Mouse (Mus musculus) stomach, embryonic 16.5 days (tissue): ENCODE results near the gene Ubxn6. TPM values are rescaled to one million over a fixed set of nuclear protein-coding genes. Genes with fewer than 3 reads are reported as not detected.
A peak's percentile ranks its signal among the peaks of the same experiment; 100 is the strongest.
"Not testable (repeated sequence)": the region's sequence is repeated elsewhere in the genome, so short reads cannot be mapped to it uniquely, and the experiment has no call there.

Experiments
- ATAC-seq: fragments of 200-750 bp; cut with Nextera tagmentation; 2 replicates; pipeline ENCODE4 v1.8.0; 2017; ENCODE audit warnings: moderate number of reproducible peaks, moderate TSS enrichment; ENCODE audit not compliant: insufficient read depth, low FRiP score
- H3K27ac ChIP-seq: fragments of 300-500 bp; sonication (generic); 2 replicates; pipeline ENCODE4 v1.5.1; 2014; ENCODE audit warnings: low read length
- H3K27me3 ChIP-seq: fragments of 300-500 bp; sonication (generic); 2 replicates; pipeline ENCODE4 v1.6.1; 2014; ENCODE audit warnings: low read length, control low read depth, mixed read lengths; ENCODE audit not compliant: control insufficient read depth, insufficient read depth
- H3K36me3 ChIP-seq: fragments of 300-500 bp; sonication (generic); 2 replicates; pipeline ENCODE4 v1.6.1; 2014; ENCODE audit warnings: low read length; ENCODE audit not compliant: control insufficient read depth, insufficient read depth
- H3K4me1 ChIP-seq: fragments of 300-500 bp; sonication (generic); 2 replicates; pipeline ENCODE4 v1.6.1; 2014; ENCODE audit warnings: low read length, control low read depth, mixed read lengths; ENCODE audit not compliant: control insufficient read depth, insufficient read depth
- H3K4me2 ChIP-seq: fragments of 300-500 bp; sonication (generic); 2 replicates; pipeline ENCODE4 v1.6.1; 2014; ENCODE audit warnings: low read depth, low read length, mixed read lengths
- H3K4me3 ChIP-seq: fragments of 300-500 bp; sonication (generic); replicated peaks from 2 replicates; pipeline ENCODE4 v1.5.1; 2014; ENCODE audit warnings: mild to moderate bottlenecking, low read length
- H3K9ac ChIP-seq: fragments of 300-500 bp; sonication (generic); 2 replicates; pipeline ENCODE4 v1.6.1; 2014; ENCODE audit warnings: low read length
- H3K9me3 ChIP-seq: fragments of 300-500 bp; sonication (generic); replicated peaks from 2 replicates; pipeline ENCODE4 v1.6.1; 2016; ENCODE audit warnings: low read length, control low read depth; ENCODE audit not compliant: control insufficient read depth
- WGBS: fragments of 180-500 bp; shearing (Covaris S2); extraction: QIAGEN DNeasy Blood & Tissue Kit; methylation state at CpG from one replicate; pipeline ENCODE4 v1.1.7; 2014; 5-methylcytosine and 5-hydroxymethylcytosine counted together
- polyA plus RNA-seq: library from polyadenylated mRNA; unstranded; fragments of >200 nt; fragmentation: Nextera tagmentation; extraction: Ambion mirVana; gene quantifications from 2 replicates; pipeline ENCODE4 v1.2.1, GENCODE M21; 2015

The Ubxn6 gene
- polyA plus RNA-seq, 1 experiment from 2014 or later = 39.4 TPM

DNA sequence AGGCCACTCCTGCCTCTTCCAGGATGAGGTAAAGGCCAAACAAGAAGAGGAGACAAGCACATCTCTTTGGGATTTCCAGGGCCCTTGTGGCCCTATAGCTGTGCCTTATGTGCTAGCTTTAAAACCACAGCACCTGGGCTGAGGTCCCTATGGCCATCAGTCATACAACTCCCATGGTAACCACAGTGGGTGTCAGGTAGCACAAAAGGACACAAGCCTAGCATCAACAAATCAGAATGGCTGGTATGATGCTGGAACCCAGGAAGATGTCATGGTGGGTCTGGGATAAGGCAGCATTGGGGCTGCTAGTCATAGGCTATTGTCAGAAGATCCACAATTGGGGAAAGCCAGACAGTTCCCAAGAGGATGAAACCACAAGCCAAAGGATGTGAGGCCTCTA is 3.7 kb downstream of the Ubxn6 start:
- Histone ChIP-seq H3K4me3 (no peak overlapping the region), H3K36me3 (peaks cover 24% of the 10 kb centered on the region), H3K9me3 (no peaks in the 10 kb centered on the region), H3K4me2 (no peak overlapping the region), H3K4me1 (peaks cover 14% of the 10 kb centered on the region; the same call in 1 of the 2 replicates), H3K9ac (no peak overlapping the region), H3K27me3 (no peaks in the 10 kb centered on the region), H3K27ac (no peak overlapping the region)
- no peak for ATAC-seq

DNA sequence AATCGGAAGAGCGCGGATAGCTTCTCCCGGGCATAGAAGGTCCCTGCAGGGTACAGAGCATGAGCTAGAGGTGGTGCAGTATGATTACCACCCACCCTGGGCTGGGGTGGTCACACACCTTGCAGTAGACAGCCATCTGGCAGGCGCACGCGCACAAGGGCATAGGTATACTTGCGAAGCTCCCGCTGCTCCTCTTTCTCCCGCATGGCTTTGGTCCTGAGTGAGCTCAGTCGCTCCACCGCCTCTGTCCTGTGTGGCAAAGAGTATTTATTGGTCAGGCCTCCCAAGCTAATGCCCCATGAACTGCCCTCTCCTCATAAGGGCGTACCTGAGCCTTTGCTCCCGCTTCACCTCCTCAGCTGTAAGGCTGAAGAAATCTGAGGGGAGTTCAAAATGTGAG is 5.8 kb downstream of the Ubxn6 start:
- Histone ChIP-seq H3K27ac (no peak overlapping the region), H3K4me1 (peaks cover 7% of the 10 kb centered on the region; the same call in 1 of the 2 replicates), H3K4me3 (no peak overlapping the region), H3K9ac (no peak overlapping the region), H3K36me3 (peaks cover 38% of the 10 kb centered on the region), H3K4me2 (no peak overlapping the region), H3K27me3 (no peaks in the 10 kb centered on the region), H3K9me3 (no peaks in the 10 kb centered on the region)
- 92% methylated on average over 14 of the region's 14 CpGs for WGBS
- no peak for ATAC-seq

DNA sequence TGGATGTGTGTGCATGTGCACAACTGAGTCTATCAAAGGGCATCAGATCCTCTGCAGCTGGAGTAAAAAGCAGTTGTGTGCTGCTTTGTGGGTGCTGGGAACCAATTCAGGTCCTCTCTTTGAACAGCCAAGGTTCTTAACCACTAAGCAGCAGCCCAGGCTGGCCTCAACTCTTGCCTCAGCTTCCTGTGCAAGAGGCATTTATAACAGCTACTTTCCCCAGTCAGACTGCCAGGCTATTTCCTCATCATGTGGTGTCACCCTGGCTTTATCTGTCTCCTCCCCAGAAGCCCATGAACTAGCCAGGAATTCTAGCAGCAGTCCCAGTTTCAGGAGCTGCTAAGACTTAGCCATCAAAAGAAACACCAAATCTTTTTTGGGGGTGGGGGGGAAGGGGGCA is 8.4 kb downstream of the Ubxn6 start:
- Histone ChIP-seq H3K4me1 (no peaks in the 10 kb centered on the region), H3K4me3 (no peak overlapping the region), H3K27me3 (no peaks in the 10 kb centered on the region), H3K9me3 (no peaks in the 10 kb centered on the region), H3K4me2 (no peak overlapping the region), H3K27ac (no peak overlapping the region), H3K36me3 (peaks cover 55% of the 10 kb centered on the region), H3K9ac (no peak overlapping the region)
- no peak for ATAC-seq

DNA sequence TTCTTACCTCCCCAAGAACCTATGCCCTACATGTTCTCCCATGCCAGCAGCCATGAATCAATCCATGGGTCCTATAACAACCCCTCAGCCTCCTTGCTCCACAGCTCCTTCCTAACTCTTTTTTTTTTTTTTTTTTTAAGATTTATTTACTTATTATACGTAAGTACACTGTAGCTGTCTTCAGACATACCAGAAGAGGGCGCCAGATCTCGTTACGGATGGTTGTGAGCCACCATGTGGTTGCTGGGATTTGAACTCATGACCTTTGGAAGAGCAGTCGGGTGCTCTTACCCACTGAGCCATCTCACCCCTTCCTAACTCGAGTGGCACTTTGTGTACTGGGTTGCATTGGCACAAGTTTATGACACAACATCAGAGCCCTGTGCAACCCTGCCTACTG is 9.1 kb downstream of the Ubxn6 start:
- 83% methylated on average over 6 of the region's 6 CpGs for WGBS
- H3K27ac ChIP-seq, ATAC-seq, H3K4me1 ChIP-seq, H3K9ac ChIP-seq, H3K27me3 ChIP-seq, H3K4me3 ChIP-seq, H3K9me3 ChIP-seq, H3K4me2 ChIP-seq: not testable (repeated sequence)
- H3K36me3 ChIP-seq = peaks cover 62% of the 10 kb centered on the region

DNA sequence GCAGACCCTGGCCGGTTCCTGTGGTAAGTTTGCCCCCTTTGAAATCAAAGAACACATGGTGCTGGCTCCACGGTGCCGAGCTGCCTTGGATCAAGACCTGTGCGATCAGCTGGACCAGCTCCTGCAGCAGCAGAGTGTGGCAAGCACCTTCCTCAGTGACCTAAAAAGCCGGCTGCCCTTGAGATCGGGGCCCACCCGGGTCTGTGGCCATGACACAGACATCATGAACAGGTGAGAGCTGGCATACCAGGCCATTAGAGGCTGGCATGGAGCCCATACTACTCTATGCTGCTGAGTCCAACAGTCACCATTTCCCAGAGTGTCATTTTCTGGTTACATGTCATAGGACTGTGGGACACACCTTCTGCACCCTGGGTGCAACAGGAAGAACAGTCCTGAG is 12.7 kb downstream of the Ubxn6 start:
- ATAC-seq = no peak
- Histone ChIP-seq H3K27ac (no peak overlapping the region), H3K27me3 (no peaks in the 10 kb centered on the region), H3K4me1 (no peaks in the 10 kb centered on the region), H3K4me2 (no peak overlapping the region), H3K36me3 (peaks cover 52% of the 10 kb centered on the region), H3K4me3 (no peak overlapping the region), H3K9ac (no peak overlapping the region), H3K9me3 (no peaks in the 10 kb centered on the region)
- 92% methylated on average over 7 of the region's 7 CpGs for WGBS

DNA sequence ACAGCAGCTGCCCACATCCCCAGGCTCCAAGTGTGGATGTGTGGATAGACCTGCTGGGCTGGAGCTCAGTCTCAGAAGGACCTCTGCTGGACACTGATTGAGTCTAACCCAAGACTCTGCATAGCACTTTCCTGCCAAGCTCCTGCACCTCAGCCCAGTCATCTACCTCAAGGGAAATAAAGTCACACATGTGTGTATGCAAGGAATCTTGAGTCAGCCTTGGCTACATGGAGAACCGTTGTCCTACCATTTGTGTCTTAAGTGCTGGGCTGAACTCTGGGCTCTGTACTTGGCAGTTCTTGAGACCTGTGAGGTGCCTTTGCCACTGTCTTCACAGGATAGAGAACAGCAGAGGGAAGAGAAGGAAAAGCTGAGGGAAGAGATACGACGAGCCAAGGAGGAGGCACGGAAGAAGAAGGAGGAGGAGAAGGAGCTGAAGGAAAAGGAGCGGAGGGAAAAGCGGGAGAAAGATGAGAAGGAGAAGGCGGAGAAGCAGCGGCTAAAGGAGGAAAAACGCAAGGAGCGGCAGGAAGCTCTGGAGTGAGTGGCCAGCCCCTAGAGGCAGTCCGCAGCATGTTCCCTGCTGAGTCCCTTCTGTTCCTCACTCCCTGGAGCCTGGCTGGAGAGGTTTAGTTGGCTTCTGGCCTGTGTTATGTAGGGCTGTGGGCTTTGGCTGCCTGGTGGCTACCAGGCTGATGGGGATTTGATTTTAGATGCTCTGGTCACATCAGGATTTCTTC is 17.3 kb downstream of the Ubxn6 start:
- no peaks in the 10 kb centered on the region for H3K4me1 ChIP-seq
- WGBS = 87% methylated on average over 11 of the region's 11 CpGs
- H3K27ac ChIP-seq = no peak overlapping the region
- H3K27me3 ChIP-seq = no peaks in the 10 kb centered on the region
- no peak for ATAC-seq
- no peak overlapping the region for H3K4me2 ChIP-seq
- no peak overlapping the region for H3K4me3 ChIP-seq
- H3K36me3 ChIP-seq = peaks cover 24% of the 10 kb centered on the region
- H3K9ac ChIP-seq = no peak overlapping the region
- no peaks in the 10 kb centered on the region for H3K9me3 ChIP-seq

DNA sequence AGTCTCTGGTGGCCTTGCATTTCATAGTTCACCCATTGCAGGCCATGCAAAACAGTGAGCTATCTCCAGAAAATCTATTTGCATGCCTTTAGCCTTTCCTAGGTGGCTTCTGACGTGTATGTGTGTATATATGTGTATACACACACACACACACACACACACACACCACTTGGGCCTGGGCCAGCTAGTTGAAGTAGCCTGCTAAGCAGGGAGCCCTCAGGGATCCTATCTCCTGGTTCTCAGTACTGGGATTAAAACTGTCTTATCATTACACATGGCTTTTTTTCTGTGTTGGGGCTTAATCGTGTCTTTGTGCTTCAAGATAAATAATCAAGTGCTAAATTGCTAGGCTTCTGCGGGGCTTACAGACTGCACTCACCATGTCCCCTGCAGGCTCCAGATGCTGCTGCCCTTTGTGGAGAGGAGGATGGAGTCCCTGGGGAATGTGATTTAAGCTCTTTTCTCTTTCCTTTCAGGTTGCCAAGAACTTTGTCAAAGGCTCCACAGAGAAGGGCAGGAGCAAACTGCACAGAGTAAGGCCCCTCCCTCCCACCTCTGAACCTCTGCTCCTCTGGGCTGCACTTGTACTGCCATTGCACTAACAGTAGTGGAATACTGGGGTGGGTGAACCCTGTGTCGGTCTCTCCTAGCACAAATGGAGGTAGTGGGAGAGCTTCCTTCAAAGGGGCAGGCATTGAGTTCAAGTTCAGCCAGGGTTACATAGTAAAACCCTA is 18.7 kb downstream of the Ubxn6 start:
- Histone ChIP-seq H3K9me3 (no peaks in the 10 kb centered on the region), H3K27me3 (no peaks in the 10 kb centered on the region), H3K36me3 (peaks cover 13% of the 10 kb centered on the region; the same call in 1 of the 2 replicates), H3K4me2 (no peak overlapping the region), H3K9ac (no peak overlapping the region), H3K27ac (no peak overlapping the region), H3K4me1 (no peaks in the 10 kb centered on the region), H3K4me3 (no peak overlapping the region)
- 58% methylated on average over 4 of the region's 4 CpGs for WGBS
- no peak for ATAC-seq

DNA sequence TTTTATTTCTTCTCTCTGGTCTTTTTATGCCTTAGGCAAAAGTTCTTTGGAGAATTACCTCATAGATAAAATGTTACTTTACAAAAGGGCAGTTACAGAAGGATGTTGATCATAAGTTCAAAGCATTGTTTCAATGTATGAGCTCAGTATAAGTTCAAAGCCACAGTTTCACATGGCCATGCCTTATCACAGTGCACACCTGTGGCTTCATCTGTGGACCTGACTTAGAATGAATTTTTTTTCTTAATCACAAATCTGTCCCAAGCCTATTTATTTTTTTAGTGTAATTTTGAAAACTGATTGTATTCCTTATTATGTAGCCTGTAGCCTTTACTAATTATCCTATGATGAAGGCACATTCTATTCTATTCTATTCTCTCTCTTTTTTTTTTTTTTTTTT is 19.9 kb downstream of the Ubxn6 start:
- no peak overlapping the region for H3K27ac ChIP-seq
- H3K4me2 ChIP-seq = no peak overlapping the region
- no peaks in the 10 kb centered on the region for H3K9me3 ChIP-seq
- ATAC-seq = no peak
- no peak overlapping the region for H3K4me3 ChIP-seq
- H3K27me3 ChIP-seq = no peaks in the 10 kb centered on the region
- H3K4me1 ChIP-seq = no peaks in the 10 kb centered on the region
- 0 out of 2 replicates have a peak, but pooled peaks cover 7% of the 10 kb centered on the region for H3K36me3 ChIP-seq
- no peak overlapping the region for H3K9ac ChIP-seq

DNA sequence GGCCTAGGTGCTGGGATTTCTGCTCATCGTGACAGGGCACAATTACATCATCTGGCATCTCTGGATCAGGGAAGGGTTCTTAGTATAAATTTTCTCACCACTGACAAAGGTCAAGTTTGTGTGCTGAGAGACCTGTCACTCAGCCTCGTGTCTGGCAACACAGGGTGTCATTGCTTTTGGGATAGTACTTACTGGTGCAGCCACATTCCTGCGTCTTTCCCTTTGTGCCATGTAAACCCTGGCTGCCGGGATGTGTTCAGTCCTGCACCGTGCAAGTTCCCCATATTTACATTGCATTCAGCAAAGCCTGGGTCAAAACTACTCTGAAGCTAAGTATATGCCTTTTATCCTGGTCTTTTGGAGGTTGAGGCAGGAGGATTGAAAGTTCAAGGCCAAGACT is 23.5 kb downstream of the Ubxn6 start:
- H3K36me3 ChIP-seq = peaks cover 17% of the 10 kb centered on the region

More for the DNA sequence above, 23.5 kb downstream of the Ubxn6 start:
- no peak overlapping the region for H3K4me3 ChIP-seq
- 81% methylated on average over 5 of the region's 5 CpGs for WGBS
- peak; percentile 64; the same call in 1 of the 2 replicates for ATAC-seq
- H3K4me2 ChIP-seq = no peak overlapping the region
- H3K27me3 ChIP-seq = no peaks in the 10 kb centered on the region
- H3K27ac ChIP-seq = peak overlapping the region; percentile 55
- H3K4me1 ChIP-seq = no peaks in the 10 kb centered on the region
- no peaks in the 10 kb centered on the region for H3K9me3 ChIP-seq
- H3K9ac ChIP-seq = no peak overlapping the region
